Mouse (Mus musculus) spleen, adult 2 months (tissue): ENCODE results near the gene Ntrk2.

Source experiments
- CTCF ChIP-seq: fragments of 200-500 bp; IDR thresholded peaks from 2 replicates; pipeline ENCODE4 v1.5.1; 2011; ENCODE audit warnings: mild to moderate bottlenecking, inconsistent platforms; ENCODE audit not compliant: insufficient read depth, insufficient read length, insufficient replicate concordance; ENCODE audit errors: extremely low read depth
- POLR2A ChIP-seq: fragments of 200-500 bp; IDR thresholded peaks from 2 replicates; pipeline ENCODE4 v1.6.1; 2011; ENCODE audit warnings: low read depth, low read length, inconsistent platforms

DNA sequence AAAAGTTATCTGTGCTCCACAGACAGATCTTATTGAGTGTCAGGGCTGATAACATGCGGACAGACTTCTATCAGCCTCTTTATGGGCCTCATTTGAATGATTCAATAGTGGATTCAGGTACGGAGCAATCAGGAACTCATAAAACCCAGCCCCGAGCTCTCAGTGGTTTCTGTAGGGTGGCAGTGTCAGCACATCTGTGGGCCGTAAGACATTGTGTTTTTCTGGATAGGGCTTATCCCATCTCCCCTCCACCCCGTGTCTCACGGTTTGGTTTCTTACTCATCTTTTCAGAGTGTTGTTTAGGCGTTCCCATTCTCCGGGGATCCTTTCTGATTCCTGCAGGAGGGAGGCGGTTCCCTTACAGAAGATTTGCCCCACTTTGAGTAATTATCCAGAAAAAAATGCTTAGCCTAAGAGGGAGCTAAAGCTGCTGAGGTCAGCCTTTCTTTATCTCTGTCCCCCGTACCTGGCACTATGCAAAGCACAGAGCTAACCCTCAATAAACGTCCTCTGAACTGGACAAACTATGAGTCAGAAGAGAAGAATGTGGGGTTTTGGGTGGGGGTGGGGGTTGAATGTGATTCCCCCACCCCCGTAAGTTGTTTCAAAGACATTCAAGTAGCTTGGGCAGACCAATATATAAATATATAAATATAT is 90.0 kb downstream of the Ntrk2 start:
- TF ChIP-seq POLR2A, result no peak
- TF ChIP-seq CTCF, result no peak
